Mouse (Mus musculus) bone marrow, adult 2 months (tissue): Measurements from ENCODE around the gene Actr6.

Experiments
- CTCF ChIP-seq: fragments of 200-500 bp; IDR thresholded peaks from 2 replicates; pipeline ENCODE4 v1.5.1; 2011; ENCODE audit warnings: low read length, control low read depth; ENCODE audit not compliant: control insufficient read depth, insufficient read depth
- POLR2A ChIP-seq: fragments of 200-500 bp; IDR thresholded peaks from 2 replicates; pipeline ENCODE4 v1.6.1; 2011; ENCODE audit warnings: low read depth, mild to moderate bottlenecking, control low read depth, low read length, borderline replicate concordance; ENCODE audit not compliant: control insufficient read depth

GRCm38 (mm10) chr10:89745666-89746020, 13.5 kb upstream of the Actr6 start:
- TF ChIP-seq CTCF (no peak), POLR2A (no peak)
